Mouse (Mus musculus) colon, adult 2 months (tissue): ENCODE results near the gene Stk26. TPM values are rescaled to one million over a fixed set of nuclear protein-coding genes. Genes with fewer than 3 reads are reported as not detected.

Experiments used
- polyA plus RNA-seq: library from polyadenylated mRNA; depleted of rRNA; stranded (reverse); fragments of >200 nt; gene quantifications from 2 replicates; pipeline ENCODE4 v1.2.3, GENCODE M21; 2012; rRNA removed

Stk26 gene
- polyA plus RNA-seq = 3.1 and 4.0 TPM in 2 replicates

GRCm38 (mm10) chrX:50840847-50841560, at the start of gene Stk26:
TSS of gene Stk26 (plus strand) at chrX:50841047.

GRCm38 (mm10) chrX:50942610-50943009, 101.8 kb downstream of the Stk26 start, which contains the start of gene Frmd7:
TSS of gene Frmd7 (minus strand) at chrX:50942710.

Other genes with a start within 250 kb of the Stk26 start
- gene Frmd7, start 101.7 kb downstream of the Stk26 start, polyA plus RNA-seq = 0.20 TPM in 1 of 2 replicates, not detected in the other
- gene Rap2c, start 177.0 kb downstream of the Stk26 start, polyA plus RNA-seq = 1.0 and 1.3 TPM in 2 replicates